Mouse (Mus musculus) gastrocnemius, postnatal 25 days (tissue): Measurements from ENCODE around the gene Usp25. TPM values are rescaled to one million over a fixed set of nuclear protein-coding genes. Genes with fewer than 3 reads are reported as not detected.

Source experiments
- DNase-seq: peaks from one replicate; pipeline ENCODE4 v3.0.0; 2022
- total RNA-seq, 2 experiments: library from RNA; stranded (reverse); gene quantifications; 1 replicate in 1 of 2; 2 replicates in 1 of 2; pipeline ENCODE4 v1.2.3; 2021

Usp25 gene
- total RNA-seq, 2 experiments from 2014 or later = 75.0 to 88.3 TPM

DNA sequence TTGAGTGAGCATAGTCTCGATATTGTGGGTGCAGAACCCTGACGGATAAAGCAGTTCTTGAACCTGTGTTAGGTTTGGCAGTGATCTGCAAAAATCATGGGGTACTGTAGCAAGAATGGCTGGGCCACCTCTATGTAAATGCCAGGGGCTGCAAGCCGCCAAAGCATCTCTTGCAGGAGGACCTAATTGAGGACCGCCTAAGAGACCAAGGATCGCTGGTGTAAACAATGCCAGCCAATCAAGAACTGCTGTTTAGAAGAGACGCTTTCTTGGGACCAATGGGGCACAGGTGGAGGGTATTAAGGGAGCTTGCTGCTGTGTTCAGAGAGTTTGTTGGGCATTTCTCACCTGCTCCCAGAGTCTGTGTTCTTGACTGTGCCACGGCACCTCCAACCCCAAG is 127.1 kb downstream of the Usp25 start:
- no peak for DNase-seq

DNA sequence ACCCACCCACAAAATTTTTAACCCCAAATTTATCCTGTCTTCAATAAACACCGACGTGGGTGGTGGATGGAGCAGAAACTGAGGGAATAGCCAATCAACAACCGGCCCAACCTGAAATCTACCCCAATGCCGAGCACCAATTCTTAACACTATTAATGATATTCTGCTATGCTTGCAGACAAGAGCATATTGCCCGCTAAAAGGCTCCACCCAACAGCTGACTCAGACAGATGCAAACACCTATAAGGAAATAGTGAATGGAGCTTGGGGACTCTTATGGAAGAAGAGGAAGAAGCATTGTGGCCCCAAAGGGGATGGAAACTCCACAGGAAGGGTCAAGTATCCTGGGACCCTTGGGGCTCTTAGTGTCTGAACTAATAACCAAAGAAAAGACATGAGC is 133.3 kb downstream of the Usp25 start:
- no peak for DNase-seq

DNA sequence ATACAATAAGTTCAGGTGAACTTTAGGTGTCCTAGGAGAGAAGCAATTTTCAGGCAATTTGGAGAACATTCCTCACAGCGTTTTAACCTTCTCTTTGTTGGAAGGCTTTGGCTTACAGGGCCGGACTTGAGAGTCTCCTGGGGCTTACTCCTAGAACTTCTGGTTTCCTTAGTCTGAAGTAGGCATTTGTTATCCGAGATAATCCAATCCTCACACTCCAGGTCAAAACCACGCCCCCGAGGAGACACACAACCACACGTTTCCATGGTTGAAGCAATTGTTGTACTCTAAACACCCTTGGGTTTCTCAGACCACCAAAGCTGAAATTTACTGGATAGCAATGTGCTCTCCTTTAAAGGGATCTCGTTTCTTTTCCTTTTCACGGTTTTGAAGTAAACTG is 136.8 kb downstream of the Usp25 start:
- no peak for DNase-seq

DNA sequence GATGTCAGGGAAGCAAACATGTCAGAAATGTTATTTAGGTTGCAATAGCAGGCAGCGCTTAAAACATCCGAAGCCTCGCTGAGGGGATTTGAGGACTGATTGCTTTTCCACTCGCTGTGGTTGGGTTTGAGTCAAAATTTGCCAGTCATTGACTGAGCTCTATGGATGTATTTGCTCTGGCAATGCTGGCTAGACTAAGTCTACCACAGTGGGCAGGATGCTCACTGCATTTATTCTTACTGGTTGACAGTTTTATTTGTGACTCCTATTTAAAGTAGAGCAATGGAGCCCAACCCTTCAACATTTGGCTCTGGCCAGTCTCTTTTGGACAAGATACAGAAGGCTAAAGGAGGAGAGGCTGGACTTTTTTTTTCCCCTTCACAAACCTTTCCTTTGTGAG is 137.4 kb downstream of the Usp25 start:
- DNase-seq = no peak

DNA sequence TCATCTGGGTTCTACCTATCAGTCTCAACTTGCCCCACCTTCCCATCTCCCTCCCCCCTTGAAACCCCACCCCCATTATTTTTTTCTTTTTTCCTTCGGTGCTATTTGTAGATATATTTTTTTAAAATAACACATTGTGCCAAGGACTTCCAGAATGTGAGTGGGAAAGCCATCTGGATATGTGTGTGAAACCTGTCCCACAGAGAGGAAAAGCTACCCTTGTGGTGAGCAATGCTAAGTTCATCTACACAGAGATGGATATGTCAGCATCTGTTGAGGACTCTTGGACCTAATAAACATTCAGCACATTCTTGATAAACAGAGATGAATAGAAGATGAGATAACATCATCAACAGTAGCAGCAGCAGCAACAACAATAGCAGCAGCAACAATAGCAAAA is 138.8 kb downstream of the Usp25 start:
- DNase-seq = no peak

DNA sequence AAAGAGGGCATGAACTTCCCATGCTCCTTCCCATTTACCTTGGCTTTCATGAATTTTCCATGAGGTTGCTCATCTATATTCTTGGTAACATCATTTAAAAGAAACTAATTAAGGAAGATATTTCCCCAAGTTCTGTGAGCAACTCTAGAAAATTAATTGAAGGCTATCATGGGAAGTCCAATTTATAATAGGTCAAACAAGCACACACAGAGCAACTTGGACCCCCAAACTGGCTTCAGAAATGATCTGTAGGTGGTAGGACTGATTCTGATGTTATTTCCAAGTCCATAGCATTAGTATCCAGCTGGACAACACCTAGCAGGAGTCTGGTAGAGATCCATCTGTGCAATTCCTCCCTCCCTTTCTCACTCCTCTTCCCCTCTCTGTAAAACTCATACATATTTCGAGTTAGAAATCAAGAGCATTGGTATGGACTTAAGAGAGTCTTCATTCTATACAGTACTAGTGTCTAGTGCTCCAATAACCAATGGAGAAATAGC is 139.8 kb downstream of the Usp25 start:
- no peak for DNase-seq

DNA sequence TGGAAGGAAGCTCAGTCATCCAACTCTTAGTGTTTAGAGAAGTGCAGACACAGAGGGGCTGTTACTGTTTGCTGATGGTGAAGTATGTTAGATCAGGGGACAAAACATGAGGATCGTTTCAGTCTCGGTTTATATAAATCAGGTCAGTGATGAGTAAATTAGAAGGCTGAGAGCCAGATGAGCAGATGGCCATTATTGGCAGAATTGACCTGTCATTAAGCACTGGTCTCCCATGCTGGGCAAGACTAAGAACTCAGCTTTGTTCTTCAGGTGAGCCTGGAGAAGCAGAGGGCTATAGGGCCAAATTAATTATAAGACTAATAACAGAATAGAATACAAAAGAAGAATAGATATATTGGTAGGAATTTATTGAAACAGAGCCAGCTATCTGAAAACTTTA is 140.3 kb downstream of the Usp25 start:
- no peak for DNase-seq

DNA sequence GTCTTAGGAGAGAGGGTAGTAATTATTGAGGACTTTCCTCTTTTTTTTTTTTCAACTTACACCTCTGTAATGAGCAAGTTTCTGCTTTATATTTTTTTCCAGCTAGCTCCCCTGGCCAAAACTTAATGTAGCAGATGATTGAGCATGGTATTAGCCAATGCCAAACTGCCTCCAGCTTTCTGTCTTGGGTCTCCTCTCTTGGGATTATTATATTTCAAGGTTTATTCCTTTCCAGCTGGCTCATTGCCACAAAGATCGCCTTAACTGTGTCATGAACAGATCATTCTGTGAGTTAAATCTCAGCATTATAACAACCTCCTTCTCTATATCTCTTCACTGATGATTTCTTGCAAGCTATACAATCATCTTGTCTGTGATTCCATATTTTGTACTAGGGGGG is 141.3 kb downstream of the Usp25 start:
- DNase-seq = no peak
